Mouse (Mus musculus): Measurements from ENCODE around the gene Naa15. TPM values are rescaled to one million over a fixed set of nuclear protein-coding genes. Genes with fewer than 3 reads are reported as not detected.
"Not testable (repeated sequence)": the region's sequence is repeated elsewhere in the genome, so short reads cannot be mapped to it uniquely, and the experiment has no call there.

The Naa15 gene
- polyA plus RNA-seq, 1 experiment from 2014 or later = 53.2 TPM

GRCm38 (mm10) chr3:51417135-51417458 lies 2.1 kb downstream of the Naa15 start:
- Histone ChIP-seq H3K9me3 (no peaks in the 10 kb centered on the region), H3K4me1 (replicated peaks) (peaks cover 25% of the 10 kb centered on the region), H3K27ac (peak overlapping the region; percentile 96), H3K36me3 (peaks cover 23% of the 10 kb centered on the region), H3K4me3 (peak overlapping the region; percentile 99), H3K27me3 (ENCODE audit: insufficient read depth, poor library complexity, severe bottlenecking) (no peaks in the 10 kb centered on the region)
- WGBS = 9% methylated on average over 8 of the region's 8 CpGs
- no peak for DNase-seq (ENCODE audit: low spot score)

DNA sequence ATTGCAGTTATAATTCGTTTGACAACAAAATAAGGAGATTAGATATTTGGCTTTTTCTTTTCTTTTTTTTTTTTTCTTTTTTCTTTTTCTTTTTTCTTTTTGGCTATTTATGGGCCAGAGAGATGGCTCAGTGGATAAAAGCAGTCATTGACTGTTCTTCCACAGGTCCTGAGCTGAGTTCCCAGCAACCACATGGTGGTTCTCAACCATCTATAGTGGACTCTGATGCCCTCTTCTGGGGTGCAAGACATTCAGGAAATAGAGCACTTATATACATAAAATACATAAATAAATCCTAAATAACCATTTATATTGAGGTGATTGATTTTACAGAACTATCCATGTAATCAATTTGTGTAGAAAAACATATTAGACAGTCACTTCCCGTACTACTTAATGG lies 2.5 kb downstream of the Naa15 start:
- peak overlapping the region; percentile 99 for H3K4me3 ChIP-seq
- H3K4me1 ChIP-seq (replicated peaks) = peaks cover 25% of the 10 kb centered on the region
- WGBS = 56% methylated on average over 2 of the region's 2 CpGs
- H3K27ac ChIP-seq = no peak overlapping the region
- H3K9me3 ChIP-seq = no peaks in the 10 kb centered on the region
- H3K36me3 ChIP-seq = peaks cover 24% of the 10 kb centered on the region
- DNase-seq (ENCODE audit: low spot score) = no peak
- H3K27me3 ChIP-seq (ENCODE audit: insufficient read depth, poor library complexity, severe bottlenecking) = no peaks in the 10 kb centered on the region

GRCm38 (mm10) chr3:51417966-51418365 lies 3.0 kb downstream of the Naa15 start:
- Histone ChIP-seq H3K9me3 (no peaks in the 10 kb centered on the region), H3K4me1 (replicated peaks) (peaks cover 25% of the 10 kb centered on the region), H3K27me3 (ENCODE audit: insufficient read depth, poor library complexity, severe bottlenecking) (no peaks in the 10 kb centered on the region), H3K36me3 (peaks cover 29% of the 10 kb centered on the region), H3K27ac (no peak overlapping the region), H3K4me3 (peak overlapping the region; percentile 99)
- DNase-seq (ENCODE audit: low spot score) = no peak
- WGBS = 87% methylated on average over 2 of the region's 2 CpGs

DNA sequence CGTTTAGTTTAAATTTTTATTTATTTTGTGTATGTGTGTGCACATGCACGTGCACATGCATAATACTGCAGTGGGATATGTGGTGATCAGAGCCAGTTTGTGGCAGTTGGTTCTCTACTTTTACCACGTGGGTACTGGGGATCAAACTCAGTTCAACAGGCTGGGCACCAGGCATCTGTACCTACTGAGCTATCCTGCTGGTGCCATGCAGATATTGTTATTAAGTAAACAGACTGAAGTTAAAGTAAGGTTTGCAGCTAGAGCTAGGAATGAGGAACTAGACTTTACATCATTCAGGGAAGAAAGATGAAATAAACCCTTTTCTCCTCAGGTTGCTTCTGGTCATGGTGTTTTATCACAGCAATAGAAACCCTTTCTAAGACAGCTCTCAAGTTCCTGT lies 7.0 kb downstream of the Naa15 start:
- DNase-seq (ENCODE audit: low spot score) = no peak
- Histone ChIP-seq H3K9me3 (no peaks in the 10 kb centered on the region), H3K4me1 (replicated peaks) (peaks cover 12% of the 10 kb centered on the region), H3K27me3 (ENCODE audit: insufficient read depth, poor library complexity, severe bottlenecking) (no peaks in the 10 kb centered on the region), H3K27ac (no peak overlapping the region), H3K4me3 (no peak overlapping the region), H3K36me3 (peaks cover 29% of the 10 kb centered on the region)
- 88% methylated on average over 3 of the region's 3 CpGs for WGBS

- H3K27ac ChIP-seq = no peak overlapping the region
- H3K4me3 ChIP-seq = no peak overlapping the region
- H3K9me3 ChIP-seq = no peaks in the 10 kb centered on the region
- no peak for DNase-seq (ENCODE audit: low spot score)
- H3K27me3 ChIP-seq (ENCODE audit: insufficient read depth, poor library complexity, severe bottlenecking) = no peaks in the 10 kb centered on the region
- H3K4me1 ChIP-seq (replicated peaks) = no peaks in the 10 kb centered on the region
- H3K36me3 ChIP-seq = peaks cover 18% of the 10 kb centered on the region
Observed at GRCm38 (mm10) chr3:51425394-51425793, 10.4 kb downstream of the Naa15 start.

DNA sequence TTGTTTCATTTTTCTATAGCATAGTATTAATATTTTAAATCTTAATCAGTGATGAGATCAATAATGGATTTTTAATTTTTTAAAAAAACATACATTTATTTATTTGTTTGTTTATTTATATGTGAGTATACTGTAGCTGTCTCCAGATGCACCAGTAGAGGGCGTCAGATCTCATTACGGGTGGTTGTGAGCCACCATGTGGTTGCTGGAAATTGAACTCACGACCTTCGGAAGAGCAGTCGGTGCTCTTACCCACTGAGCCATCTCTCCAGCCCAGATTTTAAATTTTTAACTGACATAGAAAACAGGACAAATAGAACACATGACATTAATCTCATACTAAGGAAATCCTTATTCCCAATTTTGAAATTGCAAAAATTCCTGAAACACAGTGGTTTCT lies 19.4 kb downstream of the Naa15 start:
- WGBS = 85% methylated on average over 5 of the region's 5 CpGs
- DNase-seq (ENCODE audit: low spot score); H3K4me3 ChIP-seq; H3K4me1 ChIP-seq (replicated peaks); H3K27me3 ChIP-seq (ENCODE audit: insufficient read depth, poor library complexity, severe bottlenecking); H3K27ac ChIP-seq; H3K9me3 ChIP-seq: not testable (repeated sequence)
- peaks cover 57% of the 10 kb centered on the region for H3K36me3 ChIP-seq

DNA sequence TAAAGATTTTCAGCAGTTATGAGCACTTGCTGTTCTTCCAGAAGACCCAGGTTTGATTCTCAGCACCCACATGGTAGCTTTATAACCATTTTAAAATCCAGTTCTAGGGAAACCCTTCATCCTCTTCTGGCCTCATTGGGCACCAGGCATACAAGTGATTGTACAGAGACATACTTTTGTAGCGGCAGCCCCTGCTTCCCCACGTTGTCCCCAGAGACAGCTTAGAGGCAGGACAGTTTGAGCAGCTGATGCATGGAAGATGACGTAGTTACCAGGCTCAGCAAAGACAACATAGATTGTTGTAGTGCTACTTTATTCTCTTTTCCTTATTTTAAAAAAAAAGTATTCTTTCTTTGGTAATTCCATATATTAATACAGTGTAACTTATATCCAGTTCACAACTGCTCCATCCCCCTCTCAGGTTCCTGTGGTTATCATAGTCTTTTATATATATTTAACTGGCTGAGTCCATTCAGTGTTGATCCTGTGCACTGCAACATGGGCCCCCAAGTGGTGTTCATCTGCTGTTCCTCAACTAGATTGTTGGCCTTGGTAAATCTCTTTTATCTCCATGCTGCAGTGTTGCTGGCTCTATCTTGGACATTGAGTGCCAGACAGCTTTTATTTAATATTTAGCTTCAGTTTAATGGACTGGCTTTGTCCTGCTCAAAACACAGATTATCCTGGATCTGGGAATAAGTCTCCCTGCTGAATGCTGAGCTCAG lies 20.1 kb downstream of the Naa15 start:
- no peak overlapping the region for H3K4me3 ChIP-seq
- DNase-seq (ENCODE audit: low spot score) = no peak
- WGBS = 93% methylated on average over 3 of the region's 3 CpGs
- no peaks in the 10 kb centered on the region for H3K27me3 ChIP-seq (ENCODE audit: insufficient read depth, poor library complexity, severe bottlenecking)
- no peak overlapping the region for H3K27ac ChIP-seq
- H3K36me3 ChIP-seq = peaks cover 60% of the 10 kb centered on the region
- H3K4me1 ChIP-seq (replicated peaks) = no peaks in the 10 kb centered on the region
- H3K9me3 ChIP-seq = no peaks in the 10 kb centered on the region

- no peaks in the 10 kb centered on the region for H3K9me3 ChIP-seq
- no peaks in the 10 kb centered on the region for H3K27me3 ChIP-seq (ENCODE audit: insufficient read depth, poor library complexity, severe bottlenecking)
- H3K27ac ChIP-seq = no peak overlapping the region
- no peak for DNase-seq (ENCODE audit: low spot score)
- no peaks in the 10 kb centered on the region for H3K4me1 ChIP-seq (replicated peaks)
- WGBS = 91% methylated on average over 2 of the region's 2 CpGs
- no peak overlapping the region for H3K4me3 ChIP-seq
- peaks cover 98% of the 10 kb centered on the region for H3K36me3 ChIP-seq
Observed at GRCm38 (mm10) chr3:51468530-51468929, 53.6 kb downstream of the Naa15 start.

DNA sequence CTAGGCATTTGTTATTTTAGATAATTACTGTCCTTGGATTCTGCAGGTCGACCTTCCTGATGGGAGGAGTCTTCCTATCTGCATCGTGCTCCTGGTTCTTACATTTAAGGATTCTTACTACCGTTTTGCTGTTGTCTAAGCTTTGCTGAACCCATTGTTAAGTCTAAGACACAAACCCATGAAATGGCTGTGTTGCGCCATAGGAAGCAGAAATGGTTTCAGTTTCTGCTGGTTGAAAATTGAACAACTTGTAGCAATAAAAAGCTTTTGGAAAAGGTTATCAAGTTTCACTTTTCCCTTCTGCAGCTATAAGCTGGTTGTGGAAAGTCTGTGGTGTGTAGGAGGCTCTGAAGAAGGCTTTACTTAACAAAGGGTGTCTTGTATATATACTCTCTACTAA lies 60.8 kb downstream of the Naa15 start:
- Histone ChIP-seq H3K27ac (no peak overlapping the region), H3K4me3 (no peak overlapping the region), H3K9me3 (no peaks in the 10 kb centered on the region), H3K36me3 (peaks cover 58% of the 10 kb centered on the region), H3K27me3 (ENCODE audit: insufficient read depth, poor library complexity, severe bottlenecking) (no peaks in the 10 kb centered on the region), H3K4me1 (replicated peaks) (no peaks in the 10 kb centered on the region)
- no peak for DNase-seq (ENCODE audit: low spot score)
- WGBS = 81% methylated on average over 4 of the region's 4 CpGs

GRCm38 (mm10) chr3:51479893-51480292 lies 64.9 kb downstream of the Naa15 start:
- Histone ChIP-seq H3K9me3 (no peaks in the 10 kb centered on the region), H3K4me1 (replicated peaks) (peaks cover 21% of the 10 kb centered on the region), H3K36me3 (peaks cover 17% of the 10 kb centered on the region), H3K27me3 (ENCODE audit: insufficient read depth, poor library complexity, severe bottlenecking) (no peaks in the 10 kb centered on the region), H3K4me3 (no peak overlapping the region), H3K27ac (no peak overlapping the region)
- DNase-seq (ENCODE audit: low spot score) = no peak
- WGBS = 54% methylated on average over 2 of the region's 2 CpGs

GRCm38 (mm10) chr3:51481059-51481458 lies 66.1 kb downstream of the Naa15 start:
- no peaks in the 10 kb centered on the region for H3K9me3 ChIP-seq
- peak; percentile 34 for DNase-seq (ENCODE audit: low spot score)
- H3K4me3 ChIP-seq = no peak overlapping the region
- peaks cover 31% of the 10 kb centered on the region for H3K4me1 ChIP-seq (replicated peaks)
- peaks cover 6% of the 10 kb centered on the region for H3K36me3 ChIP-seq
- H3K27me3 ChIP-seq (ENCODE audit: insufficient read depth, poor library complexity, severe bottlenecking) = no peaks in the 10 kb centered on the region
- H3K27ac ChIP-seq = no peak overlapping the region

GRCm38 (mm10) chr3:51481881-51482280 lies 66.9 kb downstream of the Naa15 start:
- H3K27ac ChIP-seq = no peak overlapping the region
- no peaks in the 10 kb centered on the region for H3K27me3 ChIP-seq (ENCODE audit: insufficient read depth, poor library complexity, severe bottlenecking)
- no peaks in the 10 kb centered on the region for H3K36me3 ChIP-seq
- H3K4me1 ChIP-seq (replicated peaks) = peaks cover 31% of the 10 kb centered on the region
- 64% methylated on average over 3 of the region's 3 CpGs for WGBS
- no peaks in the 10 kb centered on the region for H3K9me3 ChIP-seq
- no peak for DNase-seq (ENCODE audit: low spot score)
- H3K4me3 ChIP-seq = no peak overlapping the region

GRCm38 (mm10) chr3:51482781-51483180 lies 67.8 kb downstream of the Naa15 start:
- Histone ChIP-seq H3K4me3 (peak overlapping the region; percentile 70; the same call in 1 of the 2 replicates), H3K9me3 (no peaks in the 10 kb centered on the region), H3K36me3 (peaks cover 3% of the 10 kb centered on the region; the same call in 1 of the 2 replicates), H3K27me3 (ENCODE audit: insufficient read depth, poor library complexity, severe bottlenecking) (no peaks in the 10 kb centered on the region), H3K4me1 (replicated peaks) (peaks cover 31% of the 10 kb centered on the region), H3K27ac (peak overlapping the region; percentile 96)
- DNase-seq (ENCODE audit: low spot score) = no peak
- WGBS = 88% methylated on average over 3 of the region's 3 CpGs

All from hindbrain, embryonic 10.5 days (tissue).